Mouse (Mus musculus) kidney, adult 2 months (tissue): Measurements from ENCODE around the gene 2310009B15Rik. TPM values are rescaled to one million over a fixed set of nuclear protein-coding genes. Genes with fewer than 3 reads are reported as not detected.

ENCODE experiments used
- DNase-seq: peaks from one replicate; pipeline ENCODE4 v3.0.0; 2021
- H3K27ac ChIP-seq: fragments of 200-500 bp; 2 replicates; pipeline ENCODE4 v1.5.1; 2012; ENCODE audit warnings: low read depth, low read length, control low read depth, inconsistent platforms; ENCODE audit not compliant: insufficient read depth
- H3K27me3 ChIP-seq: fragments of 200-500 bp; replicated peaks from 2 replicates; pipeline ENCODE4 v1.6.1; 2012; ENCODE audit warnings: mild to moderate bottlenecking, moderate library complexity, low read length, inconsistent platforms; ENCODE audit not compliant: control insufficient read depth, insufficient read depth
- H3K36me3 ChIP-seq: fragments of 200-500 bp; 2 replicates; pipeline ENCODE4 v1.6.1; 2012; ENCODE audit warnings: mild to moderate bottlenecking, moderate library complexity, low read length, inconsistent platforms; ENCODE audit not compliant: control insufficient read depth, insufficient read depth
- H3K4me1 ChIP-seq: fragments of 200-500 bp; 2 replicates; pipeline ENCODE4 v1.6.1; 2011; ENCODE audit warnings: low read length; ENCODE audit not compliant: control insufficient read depth, insufficient read depth
- H3K4me3 ChIP-seq: fragments of 200-500 bp; 2 replicates; pipeline ENCODE4 v1.5.1; 2011; ENCODE audit warnings: mild to moderate bottlenecking, low read depth, low read length, control low read depth; ENCODE audit not compliant: insufficient read depth
- CTCF ChIP-seq: fragments of 200-500 bp; conservative IDR thresholded peaks from 2 replicates; pipeline ENCODE4 v1.5.1; 2011; ENCODE audit warnings: low read depth, mild to moderate bottlenecking, control low read depth, low read length, moderate library complexity, mixed read lengths; ENCODE audit not compliant: insufficient read depth, insufficient read length
- POLR2A ChIP-seq: fragments of 200-500 bp; IDR thresholded peaks from one replicate; pipeline ENCODE4 v1.6.1; 2011; ENCODE audit warnings: low read depth, low read length, control low read depth
- WGBS: fragments of 180-500 bp; shearing (Covaris S2); methylation state at CpG from one replicate; pipeline ENCODE4 v1.1.7; 2018; 5-methylcytosine and 5-hydroxymethylcytosine counted together
- polyA plus RNA-seq: library from polyadenylated mRNA; depleted of rRNA; stranded (reverse); fragments of >200 nt; gene quantifications from 2 replicates; pipeline ENCODE4 v1.2.3, GENCODE M21; 2012; rRNA removed

2310009B15Rik gene
- polyA plus RNA-seq, 1 experiment, result 23.1 TPM

DNA sequence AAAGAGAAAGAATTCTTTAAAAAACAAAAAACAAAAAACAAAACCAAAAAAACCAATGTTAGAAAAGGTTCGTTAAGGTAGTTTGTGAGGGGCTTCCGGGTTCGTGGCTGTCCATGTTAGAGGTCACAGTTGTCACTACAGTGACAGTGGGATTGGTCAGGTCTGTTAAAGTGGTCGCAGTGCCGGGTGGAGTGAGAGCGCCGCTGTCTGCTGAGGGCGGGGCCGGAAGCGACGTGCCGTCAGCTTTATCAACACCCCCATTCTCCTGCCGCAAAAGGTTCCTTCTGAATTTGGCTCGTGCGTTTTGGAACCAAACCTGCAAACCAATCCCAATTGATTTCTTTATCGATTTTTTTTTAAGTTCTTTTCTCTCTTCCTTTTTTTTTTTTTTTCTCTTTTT is 25.3 kb downstream of the 2310009B15Rik start:
- Histone ChIP-seq H3K27ac (no peak overlapping the region), H3K4me3 (no peak overlapping the region), H3K27me3 (peaks cover 3% of the 10 kb centered on the region; the same call in 1 of the 2 replicates), H3K36me3 (no peaks in the 10 kb centered on the region), H3K4me1 (no peaks in the 10 kb centered on the region)
- WGBS, result 5% methylated on average over 16 of the region's 16 CpGs
- TF ChIP-seq CTCF (no peak), POLR2A (no peak)
- DNase-seq, result no peak

DNA sequence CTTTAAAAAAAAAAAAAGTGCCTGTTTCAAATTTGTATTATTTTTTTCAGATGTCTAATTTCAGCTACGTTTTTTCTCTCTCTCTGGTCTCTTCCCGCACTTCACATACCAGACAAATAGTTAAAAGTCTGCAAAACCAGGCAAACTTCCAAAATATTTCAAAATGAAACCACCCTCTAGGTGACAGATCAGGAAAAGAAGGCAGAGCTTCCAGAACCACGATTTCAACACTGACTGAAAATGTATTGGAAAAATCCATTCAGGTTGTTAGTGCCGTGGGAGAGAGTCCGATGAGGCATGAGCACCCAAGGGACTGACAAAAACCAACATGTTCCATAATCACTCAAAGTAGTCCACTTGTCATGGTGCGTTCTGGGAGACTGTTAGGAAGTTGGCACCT is 29.8 kb downstream of the 2310009B15Rik start:
- no peak for DNase-seq
- H3K4me3 ChIP-seq, result no peak overlapping the region
- TF ChIP-seq CTCF (no peak), POLR2A (no peak)
- no peak overlapping the region for H3K27ac ChIP-seq
- H3K36me3 ChIP-seq, result no peaks in the 10 kb centered on the region
- WGBS, result 60% methylated on average over 6 of the region's 6 CpGs
- H3K27me3 ChIP-seq, result no peaks in the 10 kb centered on the region
- no peaks in the 10 kb centered on the region for H3K4me1 ChIP-seq

DNA sequence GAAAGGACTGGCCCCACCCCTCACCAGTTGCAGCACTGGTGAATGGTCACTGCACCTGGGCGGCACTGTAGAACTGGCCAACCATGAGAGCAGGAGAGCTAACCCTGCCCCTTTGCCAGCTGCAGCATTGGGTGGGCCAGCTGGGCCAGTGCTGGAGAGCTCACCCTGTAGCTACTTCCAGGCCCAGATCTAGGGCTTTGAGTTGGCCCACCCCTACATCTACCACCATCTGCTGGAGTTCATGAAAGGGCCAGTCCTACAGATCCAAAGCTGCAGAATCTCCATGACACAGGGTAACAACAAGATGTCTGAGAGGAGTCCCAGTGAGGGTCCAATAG is 33.7 kb downstream of the 2310009B15Rik start:
- H3K36me3 ChIP-seq, result no peaks in the 10 kb centered on the region
- WGBS, result 96% methylated on average over 1 of the region's 1 CpGs
- H3K4me3 ChIP-seq, result no peak overlapping the region
- no peaks in the 10 kb centered on the region for H3K4me1 ChIP-seq
- TF ChIP-seq CTCF, result no peak
- no peak for TF ChIP-seq POLR2A
- DNase-seq, result no peak
- no peaks in the 10 kb centered on the region for H3K27me3 ChIP-seq
- H3K27ac ChIP-seq, result no peak overlapping the region

DNA sequence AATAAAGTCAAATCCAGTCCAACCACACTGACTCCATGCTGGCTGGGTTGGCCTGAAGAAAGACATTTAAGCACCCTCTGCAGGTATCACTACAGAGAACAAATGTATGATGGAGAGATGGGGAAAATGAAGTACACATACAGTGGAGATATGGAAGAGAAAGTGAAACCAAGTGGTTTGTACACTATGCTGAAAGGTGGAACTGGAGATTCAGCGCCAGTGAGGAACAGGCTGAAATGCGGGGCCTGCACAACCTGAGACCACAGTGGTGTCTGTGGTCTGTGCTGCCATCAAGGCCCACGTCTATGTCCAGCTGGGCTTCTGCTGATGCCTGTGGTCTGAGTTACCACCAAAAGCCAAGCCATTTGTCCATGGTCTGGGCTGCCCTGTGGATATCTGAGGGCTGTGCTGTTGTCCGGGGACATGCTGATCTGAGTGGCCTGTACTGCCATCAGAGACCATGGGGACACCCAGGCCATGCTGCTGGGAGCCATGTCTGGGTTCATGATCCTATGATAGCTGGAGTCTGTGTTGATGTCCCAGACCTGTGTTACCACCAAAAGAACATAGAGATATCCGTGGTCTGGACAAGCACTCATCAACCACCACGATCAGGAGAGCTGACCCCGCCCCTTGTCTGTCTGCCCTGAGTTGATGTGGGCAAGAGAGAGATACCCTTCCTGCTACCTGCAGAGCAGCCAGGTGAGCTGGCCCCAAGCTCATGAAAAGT is 34.2 kb downstream of the 2310009B15Rik start:
- WGBS, result 91% methylated on average over 7 of the region's 7 CpGs

More for the DNA sequence above, 34.2 kb downstream of the 2310009B15Rik start:
- H3K4me3 ChIP-seq, result no peak overlapping the region
- no peak overlapping the region for H3K27ac ChIP-seq
- DNase-seq, result no peak
- H3K27me3 ChIP-seq, result no peaks in the 10 kb centered on the region
- no peaks in the 10 kb centered on the region for H3K36me3 ChIP-seq
- no peaks in the 10 kb centered on the region for H3K4me1 ChIP-seq
- TF ChIP-seq CTCF, result no peak

Other genes starting within 250 kb of the 2310009B15Rik start
- 14.6 and 17.1 TPM in 2 replicates for gene Nek7, start 236.7 kb downstream of the 2310009B15Rik start, polyA plus RNA-seq
- gene Lhx9, start 8.3 kb downstream of the 2310009B15Rik start, polyA plus RNA-seq, result not detected in 2 replicates
- gene Dennd1b, start 106.6 kb upstream of the 2310009B15Rik start, polyA plus RNA-seq, result 6.1 and 7.4 TPM in 2 replicates